Mouse (Mus musculus) heart, postnatal 0 days (tissue): ENCODE results near the gene 9430097D07Rik.

Experiments
- CTCF ChIP-seq: IDR thresholded peaks from 2 replicates; pipeline ENCODE4 v1.5.1; 2016; ENCODE audit warnings: antibody characterized with exemption, control low read depth, low read depth
- EP300 ChIP-seq: IDR thresholded peaks from 2 replicates; pipeline ENCODE4 v1.6.1; 2016; ENCODE audit warnings: antibody characterized with exemption, low read depth

- TF ChIP-seq CTCF (no peak), EP300 (no peak)
Observed at GRCm38 (mm10) chr2:32524536-32525031, 50.9 kb downstream of the 9430097D07Rik start.
